Mouse (Mus musculus): ENCODE measurements at regions not wholly inside any gene's neighbourhood (a gene's known extent, or its start where the extent isn't known, plus 50 kb on each side); places are given as distances from the start of the nearest gene placed in this dataset.

DNA sequence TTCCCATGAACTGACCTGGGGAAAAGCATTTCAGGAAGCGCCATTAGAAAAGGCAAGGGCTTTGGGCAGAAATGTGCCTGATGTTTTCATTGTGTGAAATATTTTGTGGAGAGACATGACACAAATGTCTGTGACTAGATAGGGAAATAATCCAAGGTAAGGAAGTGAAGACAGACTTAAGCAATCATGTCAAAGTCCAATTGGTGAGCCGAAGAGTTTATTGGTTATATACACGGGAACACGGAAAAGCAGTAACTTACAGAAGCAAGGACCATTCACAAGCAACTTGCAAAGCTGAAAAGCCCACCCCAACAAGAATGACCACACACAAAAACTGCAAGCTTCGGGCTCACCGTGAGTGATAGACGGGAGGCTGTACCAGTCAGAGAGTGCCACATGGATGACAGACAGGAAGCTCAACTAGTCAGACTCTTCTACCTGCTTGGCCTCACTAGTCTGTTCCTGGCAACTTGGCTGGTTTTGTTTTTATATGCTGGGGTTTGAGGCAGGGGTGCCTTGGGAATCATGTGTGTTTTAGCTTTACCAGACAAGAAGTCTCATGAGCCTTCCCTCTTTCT is 82.2 kb upstream of the Btg1 start:
- Histone ChIP-seq H3K36me3 (no peaks in the 10 kb centered on the region), H3K27ac (no peak overlapping the region), H3K9me3 (no peaks in the 10 kb centered on the region), H3K27me3 (no peaks in the 10 kb centered on the region), H3K4me1 (no peaks in the 10 kb centered on the region), H3K4me3 (no peak overlapping the region), H3K4me2 (no peak overlapping the region), H3K9ac (no peak overlapping the region)
- ATAC-seq (ENCODE audit: borderline replicate concordance, extremely low read depth, low FRiP score, low TSS enrichment), result no peak
- WGBS, result 87% methylated on average over 7 of the region's 7 CpGs

DNA sequence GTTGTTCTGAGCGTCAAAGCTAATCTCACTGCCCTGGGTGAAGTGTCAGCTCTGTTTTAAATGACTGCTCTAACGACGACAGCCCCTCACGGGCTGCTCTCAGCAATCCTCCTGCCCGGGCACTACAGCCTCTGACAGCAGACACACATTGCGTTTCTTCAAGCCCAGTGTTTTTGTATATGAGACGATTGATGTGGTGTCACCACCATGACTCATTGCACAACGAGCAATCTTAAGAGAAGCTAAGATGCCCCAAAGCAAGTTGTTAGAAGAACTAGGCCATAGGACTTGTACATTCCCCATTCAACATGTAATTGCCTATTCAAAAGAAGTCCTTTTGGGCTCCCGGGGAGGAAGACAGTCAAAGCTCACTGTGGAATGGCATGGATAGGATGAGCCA is 81.3 kb upstream of the Btg1 start:
- Histone ChIP-seq H3K27ac (no peak overlapping the region), H3K9ac (no peak overlapping the region), H3K4me1 (no peaks in the 10 kb centered on the region), H3K4me3 (no peak overlapping the region), H3K27me3 (no peaks in the 10 kb centered on the region), H3K4me2 (no peak overlapping the region), H3K9me3 (no peaks in the 10 kb centered on the region), H3K36me3 (no peaks in the 10 kb centered on the region)
- WGBS, result 28% methylated on average over 9 of the region's 9 CpGs
- no peak for ATAC-seq (ENCODE audit: borderline replicate concordance, extremely low read depth, low FRiP score, low TSS enrichment)

DNA sequence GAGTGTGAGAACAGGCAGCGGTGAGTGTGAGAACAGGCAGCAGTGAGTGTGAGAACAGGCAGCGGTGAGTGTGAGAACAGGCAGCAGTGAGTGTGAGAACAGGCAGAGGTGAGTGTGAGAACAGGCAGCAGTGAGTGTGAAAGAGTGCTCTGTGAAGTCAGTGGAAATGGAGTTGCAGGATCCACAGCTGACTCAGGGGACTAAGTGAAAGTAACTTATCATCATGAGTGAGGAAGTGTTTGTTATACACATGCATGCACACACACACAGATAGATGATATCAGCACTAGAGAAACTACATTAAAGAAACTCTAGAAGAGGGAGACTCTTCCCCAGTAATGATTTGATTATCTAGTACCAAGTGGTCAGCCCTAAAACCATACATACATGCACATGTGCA is 76.0 kb upstream of the Btg1 start:
- no peak overlapping the region for H3K4me3 ChIP-seq
- H3K9ac ChIP-seq, result no peak overlapping the region
- H3K27ac ChIP-seq, result no peak overlapping the region
- no peaks in the 10 kb centered on the region for H3K36me3 ChIP-seq
- no peaks in the 10 kb centered on the region for H3K27me3 ChIP-seq
- 98% methylated on average over 2 of the region's 2 CpGs for whole genome bisulfite sequencing
- ATAC-seq (ENCODE audit: borderline replicate concordance, extremely low read depth, low FRiP score, low TSS enrichment), result no peak
- H3K4me1 ChIP-seq, result peaks cover 4% of the 10 kb centered on the region; the same call in 1 of the 2 replicates
- H3K4me2 ChIP-seq, result no peak overlapping the region
- H3K9me3 ChIP-seq, result no peaks in the 10 kb centered on the region

DNA sequence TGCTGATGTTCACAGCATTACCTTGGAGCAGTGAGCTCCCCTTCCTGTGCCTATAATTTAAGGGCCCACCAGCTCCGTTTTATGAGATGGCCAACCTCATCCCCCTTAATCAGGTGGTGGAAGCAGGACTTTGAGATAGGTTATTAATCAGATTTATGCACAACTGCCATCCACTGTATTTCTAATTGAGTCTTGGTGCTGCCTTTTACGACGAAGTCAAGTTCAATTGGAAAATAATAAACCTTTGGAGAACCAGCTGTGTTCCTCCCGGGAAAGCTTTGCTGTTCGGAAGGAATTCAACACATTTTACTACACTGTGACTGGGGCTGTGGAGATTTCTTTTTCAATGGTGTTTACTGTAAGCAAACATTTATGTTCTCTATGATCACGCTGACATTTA is 71.5 kb upstream of the Btg1 start:
- no peaks in the 10 kb centered on the region for H3K36me3 ChIP-seq
- no peak overlapping the region for H3K27ac ChIP-seq
- no peak overlapping the region for H3K4me3 ChIP-seq
- WGBS, result 46% methylated on average over 6 of the region's 6 CpGs
- H3K9me3 ChIP-seq, result no peaks in the 10 kb centered on the region
- no peaks in the 10 kb centered on the region for H3K27me3 ChIP-seq
- no peak for ATAC-seq (ENCODE audit: borderline replicate concordance, extremely low read depth, low FRiP score, low TSS enrichment)
- no peak overlapping the region for H3K9ac ChIP-seq
- H3K4me2 ChIP-seq, result no peak overlapping the region
- peaks cover 4% of the 10 kb centered on the region; the same call in 1 of the 2 replicates for H3K4me1 ChIP-seq

DNA sequence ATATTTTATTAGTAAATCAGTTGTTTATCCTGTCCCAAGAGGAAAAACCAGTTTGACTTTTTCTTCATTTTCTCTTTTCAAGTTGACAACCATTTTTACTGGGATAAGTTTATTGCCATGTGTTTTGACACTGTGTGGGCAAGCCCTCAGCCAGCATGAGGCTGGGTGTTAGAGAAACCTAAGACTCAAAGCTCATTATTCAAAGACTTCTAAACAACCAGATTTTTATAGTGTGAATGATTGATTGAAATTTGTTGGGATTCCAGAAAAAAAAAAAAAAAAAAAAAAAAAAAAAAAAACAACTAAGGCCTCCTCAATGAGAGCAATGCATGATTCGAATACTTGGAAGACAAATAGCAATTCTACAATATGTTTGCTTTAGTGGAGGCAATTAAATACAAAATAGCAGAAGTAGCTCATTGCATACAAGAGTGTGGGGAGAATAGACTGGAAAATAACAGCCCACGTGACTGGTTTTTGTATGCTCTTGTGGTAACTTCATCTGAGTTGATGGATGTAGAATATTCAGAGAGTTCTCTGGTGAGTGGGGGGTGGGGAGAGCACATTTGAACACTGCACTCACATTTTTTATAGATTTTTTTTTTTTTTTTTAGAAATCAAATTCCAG is 70.9 kb upstream of the Btg1 start:
- H3K9me3 ChIP-seq, result no peaks in the 10 kb centered on the region
- peaks cover 4% of the 10 kb centered on the region; the same call in 1 of the 2 replicates for H3K4me1 ChIP-seq
- no peak for ATAC-seq (ENCODE audit: borderline replicate concordance, extremely low read depth, low FRiP score, low TSS enrichment)
- no peak overlapping the region for H3K9ac ChIP-seq
- H3K27me3 ChIP-seq, result no peaks in the 10 kb centered on the region
- H3K4me3 ChIP-seq, result no peak overlapping the region
- no peak overlapping the region for H3K4me2 ChIP-seq
- WGBS, result 46% methylated on average over 2 of the region's 2 CpGs
- no peaks in the 10 kb centered on the region for H3K36me3 ChIP-seq
- no peak overlapping the region for H3K27ac ChIP-seq

DNA sequence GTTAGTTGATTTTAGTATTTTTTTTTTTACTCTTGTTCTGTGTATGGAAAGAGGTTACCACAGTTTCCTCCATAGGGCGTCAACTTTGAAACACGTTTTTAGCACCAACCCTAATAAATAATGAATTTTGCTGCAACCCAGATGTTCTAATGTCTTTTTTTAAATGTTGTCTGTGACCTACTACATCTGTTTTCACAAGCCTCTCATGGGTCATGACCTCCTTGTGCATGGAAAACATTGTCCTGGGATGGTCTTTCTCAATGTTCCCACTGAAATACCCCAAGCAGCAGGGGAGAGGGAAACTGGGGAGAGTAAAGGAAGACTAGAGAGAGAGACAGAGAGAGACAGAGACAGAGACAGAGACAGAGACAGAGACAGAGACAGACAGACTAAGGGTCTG is 67.2 kb upstream of the Btg1 start:
- Histone ChIP-seq H3K27ac (no peak overlapping the region), H3K9me3 (no peaks in the 10 kb centered on the region), H3K4me1 (peaks cover 4% of the 10 kb centered on the region; the same call in 1 of the 2 replicates), H3K27me3 (no peaks in the 10 kb centered on the region), H3K36me3 (no peaks in the 10 kb centered on the region), H3K9ac (no peak overlapping the region), H3K4me3 (no peak overlapping the region), H3K4me2 (no peak overlapping the region)
- no peak for ATAC-seq (ENCODE audit: borderline replicate concordance, extremely low read depth, low FRiP score, low TSS enrichment)
- WGBS, result 63% methylated on average over 2 of the region's 2 CpGs

DNA sequence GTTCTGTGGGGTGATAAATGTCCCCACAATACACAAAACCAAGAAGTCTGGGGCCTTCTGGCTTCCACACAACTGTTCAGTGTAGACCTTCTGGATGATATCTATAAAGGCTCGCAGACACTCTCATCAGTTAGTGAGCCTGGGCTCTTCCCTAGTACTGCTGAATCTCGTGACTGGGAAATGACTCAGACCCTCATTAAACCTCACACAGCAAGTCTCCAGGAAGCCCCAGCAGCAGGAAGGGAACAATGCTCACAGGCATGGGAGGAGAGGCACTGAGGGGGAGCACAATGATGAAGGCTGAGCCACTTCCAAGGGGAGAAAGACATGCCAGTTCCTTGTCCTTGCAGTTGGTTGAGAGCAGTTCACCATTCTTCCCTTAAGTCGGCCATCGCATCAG is 66.5 kb upstream of the Btg1 start:
- peaks cover 1% of the 10 kb centered on the region; the same call in 1 of the 2 replicates for H3K4me1 ChIP-seq
- no peak overlapping the region for H3K9ac ChIP-seq
- no peak overlapping the region for H3K4me3 ChIP-seq
- no peaks in the 10 kb centered on the region for H3K27me3 ChIP-seq
- ATAC-seq (ENCODE audit: borderline replicate concordance, extremely low read depth, low FRiP score, low TSS enrichment), result no peak
- no peaks in the 10 kb centered on the region for H3K9me3 ChIP-seq
- no peak overlapping the region for H3K4me2 ChIP-seq
- H3K36me3 ChIP-seq, result no peaks in the 10 kb centered on the region
- H3K27ac ChIP-seq, result no peak overlapping the region
- WGBS, result 76% methylated on average over 4 of the region's 4 CpGs

DNA sequence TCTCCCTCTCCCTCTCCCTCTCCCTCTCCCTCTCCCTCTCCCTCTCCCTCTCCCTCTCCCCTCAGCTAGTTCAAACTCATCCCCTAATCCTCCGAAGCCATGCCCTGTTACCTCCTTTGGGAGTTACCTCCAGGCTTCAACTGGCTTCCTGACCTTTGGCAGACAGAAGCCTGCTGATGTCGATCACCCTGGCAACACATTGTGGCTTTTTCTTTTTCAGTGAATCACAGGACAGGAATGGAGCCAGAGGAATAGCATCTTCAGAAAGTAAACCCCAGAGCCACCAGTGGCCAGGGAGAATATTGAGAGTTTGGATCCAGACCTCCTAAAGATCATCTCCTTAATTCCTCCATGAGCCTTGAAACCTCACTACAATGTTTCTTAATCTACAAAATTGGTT is 59.5 kb upstream of the Btg1 start:
- Histone ChIP-seq H3K9me3 (no peaks in the 10 kb centered on the region), H3K4me3 (no peak overlapping the region), H3K27me3 (no peaks in the 10 kb centered on the region), H3K36me3 (no peaks in the 10 kb centered on the region), H3K27ac (no peak overlapping the region), H3K9ac (no peak overlapping the region), H3K4me1 (no peaks in the 10 kb centered on the region), H3K4me2 (no peak overlapping the region)
- 73% methylated on average over 2 of the region's 2 CpGs for WGBS
- no peak for ATAC-seq (ENCODE audit: borderline replicate concordance, extremely low read depth, low FRiP score, low TSS enrichment)

DNA sequence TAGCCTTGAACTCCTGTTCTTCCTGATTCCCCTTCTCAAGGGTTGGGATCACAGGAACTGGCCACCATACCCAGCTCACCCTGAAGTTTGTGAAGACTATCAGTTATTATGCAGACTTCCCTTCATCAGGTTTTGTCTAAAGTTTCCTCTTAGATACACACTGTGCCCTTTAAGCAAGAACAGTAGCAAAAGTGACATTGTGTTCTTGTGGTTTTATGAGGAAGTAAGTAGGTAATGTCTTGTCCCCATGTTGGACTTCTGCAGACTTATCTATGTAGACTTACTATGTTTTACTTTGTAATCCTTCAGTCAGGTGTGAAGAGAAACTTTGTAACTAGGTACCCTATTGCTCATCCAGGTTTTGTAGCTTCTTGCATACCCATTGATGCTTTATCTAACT is 51.5 kb upstream of the Btg1 start:
- Histone ChIP-seq H3K4me1 (no peaks in the 10 kb centered on the region), H3K36me3 (no peaks in the 10 kb centered on the region), H3K9ac (no peak overlapping the region), H3K27ac (no peak overlapping the region), H3K9me3 (no peaks in the 10 kb centered on the region), H3K27me3 (no peaks in the 10 kb centered on the region), H3K4me3 (no peak overlapping the region), H3K4me2 (no peak overlapping the region)
- no peak for ATAC-seq (ENCODE audit: borderline replicate concordance, extremely low read depth, low FRiP score, low TSS enrichment)

Measured in lung, embryonic 15.5 days (tissue).